In genomic region chr2:121955765-121956223, GRCm38 (mm10) we compare ENCODE assay signal across 8 mouse cellular contexts. TPM values are rescaled to one million over a fixed set of nuclear protein-coding genes. Genes with fewer than 3 reads are reported as not detected.
DNase-seq lines count a peak whose midpoint lies in the region; ATAC-seq lines count a peak whose summit lies in the region.

Gene Ctdspl2, plus strand, starts transcription at chr2:121956001.
Gene Mageb3, minus strand, starts transcription at chr2:121956092.

- no peaks in the 10 kb centered on the region for H3K9me3 ChIP-seq in heart, embryonic 14.5 days (ENCODE audit: control insufficient read depth, low read length)
- no peaks in the 10 kb centered on the region for H3K9me3 ChIP-seq in liver, embryonic 15.5 days (replicated peaks)
- H3K9me3 ChIP-seq in neural tube, embryonic 12.5 days, result no peaks in the 10 kb centered on the region

- peak within 1 kb of the TSS; percentile 98 for H3K9ac ChIP-seq in heart, embryonic 14.5 days (ENCODE audit: low read length)
- peak within 1 kb of the TSS; percentile 89 for H3K9ac ChIP-seq in liver, embryonic 15.5 days
- H3K9ac ChIP-seq in neural tube, embryonic 12.5 days, result peak within 1 kb of the TSS; percentile 78

- H3K27me3 ChIP-seq in heart, embryonic 14.5 days (ENCODE audit: control insufficient read depth, insufficient read depth, low read length), result no peaks in the 10 kb centered on the region
- H3K27me3 ChIP-seq in liver, embryonic 15.5 days, result peaks cover 3% of the 10 kb centered on the region; the same call in 1 of the 2 replicates
- no peaks in the 10 kb centered on the region for H3K27me3 ChIP-seq in neural tube, embryonic 12.5 days (replicated peaks)

- peak; percentile 98 for ATAC-seq in heart, embryonic 14.5 days (ENCODE audit: insufficient number of reproducible peaks, insufficient read depth, low FRiP score, low read depth)
- ATAC-seq in liver, embryonic 15.5 days (ENCODE audit: insufficient read depth), result peak; percentile 97
- peak; percentile 97 for ATAC-seq in neural tube, embryonic 12.5 days (ENCODE audit: low FRiP score, low read depth)

- WGBS in heart, embryonic 14.5 days, result under 1% methylated on average over 46 of the region's 48 CpGs
- under 1% methylated on average over 48 of the region's 48 CpGs for WGBS in liver, embryonic 15.5 days (ENCODE audit: insufficient replicate concordance)
- under 1% methylated on average over 46 of the region's 48 CpGs for WGBS in neural tube, embryonic 12.5 days

- peaks cover 10% of the 10 kb centered on the region for H3K36me3 ChIP-seq in heart, embryonic 14.5 days (ENCODE audit: control insufficient read depth, insufficient read depth, low read length)
- peaks cover 12% of the 10 kb centered on the region for H3K36me3 ChIP-seq in liver, embryonic 15.5 days (replicated peaks)
- no peaks in the 10 kb centered on the region for H3K36me3 ChIP-seq in neural tube, embryonic 12.5 days

- H3K4me1 ChIP-seq in heart, embryonic 14.5 days (ENCODE audit: control insufficient read depth in 2 of 2, insufficient read depth in 2 of 2, low read length in 2 of 2), result peaks cover 0 to 13% of the 10 kb centered on the region in 2 experiments; a peak in 2 of 4 replicates
- H3K4me1 ChIP-seq in liver, embryonic 15.5 days (replicated peaks), result peaks cover 24% of the 10 kb centered on the region
- peaks cover 20% of the 10 kb centered on the region for H3K4me1 ChIP-seq in neural tube, embryonic 12.5 days

- DNase-seq in CD8-positive naive resting alpha-beta T cell, adult 2 months (ENCODE audit: low read depth in 2 of 2, low spot score in 2 of 2), result peak; percentile 93 to 95
- DNase-seq in c-Kit-negative CD71-positive TER-119-positive erythroid progenitor cells, embryonic 14.5 days (ENCODE audit: low read depth, low spot score), result peak; percentile 91
- peak; percentile 69 for DNase-seq in fibroblast of lung, adult 2 months (ENCODE audit: low read depth)
- DNase-seq in kidney, postnatal 14 days, result peak; percentile 98
- peak; percentile 92 for DNase-seq in telencephalon, adult 2 months (ENCODE audit: low read depth, low spot score)

- peak within 1 kb of the TSS; percentile 73 to 94 for H3K4me3 ChIP-seq in heart, embryonic 14.5 days (ENCODE audit: control insufficient read depth in 1 of 2, insufficient read depth in 1 of 2, low read depth in 1 of 2, low read length in 2 of 2)
- peak within 1 kb of the TSS; percentile 95 for H3K4me3 ChIP-seq in liver, embryonic 15.5 days (replicated peaks)
- H3K4me3 ChIP-seq in neural tube, embryonic 12.5 days, result peak within 1 kb of the TSS; percentile 78

- peak within 1 kb of the TSS; percentile 96 to 97 for H3K27ac ChIP-seq in heart, embryonic 14.5 days (replicated peaks in 1 of 2; ENCODE audit: control insufficient read depth in 1 of 2, insufficient read depth in 1 of 2, low read depth in 2 of 2, low read length in 2 of 2)
- peak within 1 kb of the TSS; percentile 94 for H3K27ac ChIP-seq in liver, embryonic 15.5 days (replicated peaks)
- peak within 1 kb of the TSS; percentile 67 for H3K27ac ChIP-seq in neural tube, embryonic 12.5 days

- H3K4me2 ChIP-seq in heart, embryonic 14.5 days (ENCODE audit: low read length), result peak within 1 kb of the TSS; percentile 83
- peak within 1 kb of the TSS; percentile 85 for H3K4me2 ChIP-seq in liver, embryonic 15.5 days
- peak within 1 kb of the TSS; percentile 78 for H3K4me2 ChIP-seq in neural tube, embryonic 12.5 days (replicated peaks)

RNA-seq across cellular contexts. Expression of gene Ctdspl2, which starts in this region (rescaled TPM):
- polyA plus RNA-seq in heart, embryonic 14.5 days (2014; fragmentation: Nextera tagmentation; extraction: Ambion mirVana), result 35.7 and 40.1 TPM in 2 replicates
- polyA plus RNA-seq in liver, embryonic 15.5 days (2015; fragmentation: Nextera tagmentation; extraction: Ambion mirVana), result 14.3 and 14.5 TPM in 2 replicates
- 48.7 and 49.1 TPM in 2 replicates for polyA plus RNA-seq in neural tube, embryonic 12.5 days (2016; fragmentation: Nextera tagmentation; extraction: Ambion mirVana)

RNA-seq across cellular contexts. Expression of gene Mageb3, which starts in this region (rescaled TPM):
- polyA plus RNA-seq in heart, embryonic 14.5 days (2014; fragmentation: Nextera tagmentation; extraction: Ambion mirVana), result 0.08 TPM in 1 of 2 replicates, not detected in the other
- polyA plus RNA-seq in liver, embryonic 15.5 days (2015; fragmentation: Nextera tagmentation; extraction: Ambion mirVana), result 0.05 and 0.09 TPM in 2 replicates
- 0.43 and 0.55 TPM in 2 replicates for polyA plus RNA-seq in neural tube, embryonic 12.5 days (2016; fragmentation: Nextera tagmentation; extraction: Ambion mirVana)

Comparison
In these comparisons a context has a peak if more than half of its experiments do, and no peak if none do; other contexts are left out.
1. Peak in every context shown above with its lines: DNase-seq, ATAC-seq, H3K4me3 ChIP-seq and H3K27ac ChIP-seq.